Mouse (Mus musculus) urinary bladder, postnatal 36 days (tissue): Measurements from ENCODE around the gene Trmt13.

ENCODE experiments used
- DNase-seq, 2 experiments: peaks; one replicate each; pipeline ENCODE4 v3.0.0; 2022; ENCODE audit warnings: low spot score in 2 of 2, mixed read lengths in 1 of 2

The Trmt13 gene

DNA sequence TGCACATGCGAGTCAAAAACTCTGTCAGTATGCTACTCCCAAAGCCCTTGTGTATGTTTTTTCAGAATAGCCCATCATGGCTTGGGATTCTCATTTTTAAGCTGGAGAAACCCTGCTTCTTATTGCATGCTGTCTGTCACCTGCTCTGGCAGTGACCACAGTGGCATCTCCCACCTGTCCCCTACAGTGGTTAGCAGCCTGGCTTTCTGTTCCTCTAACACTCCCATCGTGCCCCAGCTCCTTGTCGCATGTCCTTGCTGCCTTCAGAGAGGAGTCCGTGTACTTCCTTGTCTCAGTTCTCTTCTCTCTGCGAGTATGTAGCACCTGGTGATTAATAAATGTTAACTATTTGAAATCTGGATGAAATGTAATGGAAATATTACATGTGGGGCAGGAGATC is 67.0 kb downstream of the Trmt13 start:
- DNase-seq, result no peak

DNA sequence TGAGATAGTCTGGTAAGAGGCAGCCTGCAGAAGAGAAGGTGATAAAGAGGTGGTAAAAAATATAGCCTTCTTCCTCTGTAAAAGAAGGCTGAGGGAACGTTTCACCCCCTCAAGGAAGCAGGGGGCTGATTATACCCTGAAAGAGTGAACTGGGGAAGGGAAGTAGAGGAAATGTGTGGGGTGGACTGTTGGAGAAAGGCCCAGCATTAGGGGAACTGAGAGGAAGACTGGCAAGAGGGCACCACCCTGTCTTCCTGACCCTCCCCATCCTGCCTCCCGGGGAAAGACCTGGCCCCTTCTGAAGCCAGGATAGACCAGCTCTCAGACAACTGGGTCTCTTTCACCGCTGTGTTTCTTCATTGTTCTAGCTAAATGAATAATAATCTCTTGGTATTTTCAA is 71.9 kb downstream of the Trmt13 start:
- no peak for DNase-seq

DNA sequence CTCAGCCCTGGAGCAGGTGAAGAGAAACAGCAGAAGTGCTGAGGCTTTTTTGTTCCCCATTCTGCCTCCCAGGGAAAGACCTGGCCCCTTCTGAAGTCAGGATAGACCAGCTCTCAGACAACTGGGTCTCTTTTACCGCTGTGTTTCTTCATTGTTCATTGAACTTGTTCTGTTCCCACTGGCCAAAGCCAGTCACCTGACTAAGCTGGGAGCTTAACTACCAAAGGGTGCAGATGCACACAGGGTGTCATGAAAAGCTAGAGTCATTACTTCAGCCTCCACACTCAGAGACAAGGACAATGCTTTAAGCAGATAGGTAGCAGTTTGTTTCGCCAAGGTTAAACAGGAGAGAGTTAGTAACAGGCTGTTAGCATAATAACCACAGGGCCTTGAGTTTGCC is 72.3 kb downstream of the Trmt13 start:
- no peak for DNase-seq

DNA sequence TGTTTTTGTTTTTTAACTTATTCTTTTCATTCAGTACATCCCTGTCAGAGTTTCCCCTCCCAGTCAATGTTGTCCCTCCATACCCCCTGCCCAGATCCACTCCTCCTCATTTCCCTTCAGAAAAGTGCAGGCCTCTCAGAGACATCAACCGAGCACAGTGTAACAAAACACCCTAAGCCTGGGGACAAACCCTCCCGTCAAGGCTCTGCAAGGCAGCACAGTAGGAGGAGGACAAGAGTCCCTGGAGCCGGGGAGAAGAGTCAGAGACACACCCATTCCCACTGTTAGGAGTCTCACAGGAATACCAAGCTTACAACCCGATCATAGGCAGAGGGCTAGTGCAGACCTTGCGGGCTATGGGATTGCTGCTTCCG is 77.2 kb downstream of the Trmt13 start:
- DNase-seq, result no peak

DNA sequence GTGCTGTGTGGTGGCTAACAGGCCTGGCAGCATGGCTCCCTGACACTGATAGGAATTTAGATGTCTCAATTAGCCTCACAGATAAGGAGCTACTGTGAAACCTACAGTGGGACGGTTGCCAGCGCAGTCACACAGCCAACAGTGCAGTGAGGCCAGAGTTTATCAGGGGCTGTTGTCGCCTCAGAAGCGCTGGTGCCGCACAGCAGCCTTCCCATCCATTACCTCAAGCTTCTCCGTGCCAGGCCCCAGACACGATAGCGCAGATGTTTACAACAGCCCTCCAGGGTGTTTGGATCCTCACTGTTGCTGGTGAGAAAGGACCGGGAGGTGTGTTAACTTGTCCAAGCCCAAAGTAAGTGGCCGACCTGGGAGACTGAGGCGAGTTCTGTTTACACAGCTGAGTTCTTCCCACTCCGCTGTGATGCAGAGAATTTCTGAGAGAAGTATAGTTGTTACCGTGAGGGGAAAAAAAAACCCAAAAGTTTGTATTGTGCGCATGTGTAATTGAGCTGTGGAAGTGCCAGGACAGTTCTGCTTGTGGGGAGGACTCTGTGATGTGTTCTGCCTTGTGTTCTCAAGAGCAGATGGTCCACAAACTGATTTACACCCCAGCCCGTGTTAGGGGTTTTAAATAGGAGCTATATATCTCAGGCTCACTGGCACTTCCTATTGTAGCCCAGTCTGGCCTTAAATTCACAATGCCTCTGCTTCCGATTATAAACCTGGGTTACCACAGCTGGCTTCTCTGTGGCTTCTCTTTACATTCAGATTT is 77.8 kb downstream of the Trmt13 start:
- no peak for DNase-seq
